Mouse (Mus musculus): ENCODE results near the gene Unc93a2. TPM values are rescaled to one million over a fixed set of nuclear protein-coding genes. Genes with fewer than 3 reads are reported as not detected.

Unc93a2 gene
- not detected for polyA plus RNA-seq (2015; fragmentation: Illumina TruSeq; extraction: RNeasy Lipid Tissue Mini Kit (QIAGEN cat#74804); ENCODE audit: low read depth, low replicate concordance)

DNA sequence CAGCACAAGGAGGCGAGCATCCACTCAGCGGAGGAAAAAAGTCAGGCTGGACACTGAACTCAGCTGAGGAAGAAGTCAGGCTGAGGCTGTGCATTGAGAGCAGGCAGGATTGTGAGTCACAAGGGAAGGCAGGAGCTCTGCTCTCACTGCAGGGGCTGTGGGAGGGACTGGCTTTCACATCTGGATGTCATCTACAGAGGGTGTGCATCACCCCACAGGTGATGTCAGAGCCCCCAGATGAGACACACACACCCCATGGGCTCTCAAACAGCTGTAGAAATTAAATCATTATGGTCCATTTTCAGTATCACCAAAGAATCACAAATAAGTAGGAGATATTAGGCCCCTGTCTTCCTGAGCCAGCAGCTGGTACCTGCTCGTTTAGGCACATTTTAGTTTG lies at the start of gene Unc93a2:
Gene Unc93a2 (minus strand): TSS at position 101 of the 400 bp plus-strand sequence.

GRCm38 (mm10) chr17:7371879-7372278 lies 13.4 kb downstream of the Unc93a2 start, which contains the start of gene Gm49630:
Gm49630 (minus strand) TSS chr17:7371979.

DNA sequence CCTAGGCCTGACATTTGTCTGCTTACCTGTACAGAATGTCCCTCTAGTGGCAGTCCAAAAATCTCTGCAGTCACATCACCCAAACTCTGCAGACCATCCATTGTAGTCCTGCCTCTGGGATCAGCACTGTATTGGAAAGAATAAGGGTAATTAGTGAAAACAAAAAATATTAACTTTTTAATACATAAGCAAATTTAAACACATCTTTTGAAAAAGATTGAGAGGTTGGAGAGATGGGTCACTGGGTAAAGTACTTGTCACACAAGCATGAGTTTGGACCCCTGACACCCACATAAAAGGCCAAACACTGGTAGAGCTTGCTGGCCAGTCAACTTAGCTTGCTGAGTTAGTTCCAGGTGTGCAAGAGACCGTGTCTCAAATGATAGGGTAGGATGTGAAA lies 32.7 kb downstream of the Unc93a2 start, which contains the start of gene Ttll2:
Gene Ttll2 (minus strand): TSS at position 101 of the 400 bp plus-strand sequence.

GRCm38 (mm10) chr17:7324346-7324745 lies 60.9 kb downstream of the Unc93a2 start, which contains the start of gene Tcp10a:
Tcp10a (plus strand) TSS chr17:7324646.

Other genes starting within 250 kb of the Unc93a2 start
- 37.3 TPM for gene Rps6ka2, start 215.3 kb downstream of the Unc93a2 start, polyA plus RNA-seq (2015; fragmentation: Illumina TruSeq; extraction: RNeasy Lipid Tissue Mini Kit (QIAGEN cat#74804); ENCODE audit: low read depth, low replicate concordance)
- gene Tcp10a, start 60.8 kb downstream of the Unc93a2 start, polyA plus RNA-seq (2015; fragmentation: Illumina TruSeq; extraction: RNeasy Lipid Tissue Mini Kit (QIAGEN cat#74804); ENCODE audit: low read depth, low replicate concordance): not detected
- gene Ttll2, start 32.8 kb downstream of the Unc93a2 start, polyA plus RNA-seq (2015; fragmentation: Illumina TruSeq; extraction: RNeasy Lipid Tissue Mini Kit (QIAGEN cat#74804); ENCODE audit: low read depth, low replicate concordance): not detected
- gene Gm49630, start 13.5 kb downstream of the Unc93a2 start, polyA plus RNA-seq (2015; fragmentation: Illumina TruSeq; extraction: RNeasy Lipid Tissue Mini Kit (QIAGEN cat#74804); ENCODE audit: low read depth, low replicate concordance): not detected